Mouse (Mus musculus) stomach, embryonic 15.5 days (tissue): ENCODE measurements at regions not wholly inside any gene's neighbourhood (a gene's known extent, or its start where the extent isn't known, plus 50 kb on each side); places are given as distances from the start of the nearest gene placed in this dataset.

Source experiments
- ATAC-seq: fragments of 200-750 bp; cut with Nextera tagmentation; 2 replicates; pipeline ENCODE4 v1.8.0; 2017; ENCODE audit warnings: low read depth, moderate number of reproducible peaks, moderate TSS enrichment; ENCODE audit not compliant: insufficient read depth, low FRiP score
- H3K27ac ChIP-seq: fragments of 300-500 bp; sonication (generic); 2 replicates; pipeline ENCODE4 v1.5.1; 2015; ENCODE audit warnings: mild to moderate bottlenecking, inconsistent platforms
- H3K27me3 ChIP-seq: fragments of 300-500 bp; sonication (generic); replicated peaks from 2 replicates; pipeline ENCODE4 v1.6.1; 2015; ENCODE audit warnings: inconsistent platforms
- H3K36me3 ChIP-seq: fragments of 300-500 bp; sonication (generic); 2 replicates; pipeline ENCODE4 v1.6.1; 2015; ENCODE audit warnings: inconsistent platforms
- H3K4me1 ChIP-seq: fragments of 300-500 bp; sonication (generic); 2 replicates; pipeline ENCODE4 v1.6.1; 2015; ENCODE audit warnings: inconsistent platforms
- H3K4me2 ChIP-seq: fragments of 300-500 bp; sonication (generic); 2 replicates; pipeline ENCODE4 v1.6.1; 2015; ENCODE audit warnings: mild to moderate bottlenecking, inconsistent platforms
- H3K4me3 ChIP-seq: fragments of 300-500 bp; sonication (generic); replicated peaks from 2 replicates; pipeline ENCODE4 v1.5.1; 2015; ENCODE audit warnings: inconsistent platforms
- H3K9ac ChIP-seq: fragments of 300-500 bp; sonication (generic); 2 replicates; pipeline ENCODE4 v1.6.1; 2015; ENCODE audit warnings: inconsistent platforms
- H3K9me3 ChIP-seq: fragments of 300-500 bp; sonication (generic); 2 replicates; pipeline ENCODE4 v1.6.1; 2016; ENCODE audit warnings: inconsistent platforms
- WGBS: fragments of 180-500 bp; shearing (Covaris S2); methylation state at CpG from one replicate; pipeline ENCODE4 v1.1.7; 2015; 5-methylcytosine and 5-hydroxymethylcytosine counted together

- no peaks in the 10 kb centered on the region for H3K9me3 ChIP-seq
- H3K4me1 ChIP-seq, result no peaks in the 10 kb centered on the region
- H3K27me3 ChIP-seq, result no peaks in the 10 kb centered on the region
- 78% methylated on average over 8 of the region's 8 CpGs for WGBS
- ATAC-seq, result no peak
- no peak overlapping the region for H3K4me2 ChIP-seq
- H3K9ac ChIP-seq, result no peak overlapping the region
- no peak overlapping the region for H3K27ac ChIP-seq
- no peak overlapping the region for H3K4me3 ChIP-seq
- H3K36me3 ChIP-seq, result no peaks in the 10 kb centered on the region
Observed at GRCm38 (mm10) chr2:162714976-162715375, 54.0 kb upstream of the Ptprt start.

DNA sequence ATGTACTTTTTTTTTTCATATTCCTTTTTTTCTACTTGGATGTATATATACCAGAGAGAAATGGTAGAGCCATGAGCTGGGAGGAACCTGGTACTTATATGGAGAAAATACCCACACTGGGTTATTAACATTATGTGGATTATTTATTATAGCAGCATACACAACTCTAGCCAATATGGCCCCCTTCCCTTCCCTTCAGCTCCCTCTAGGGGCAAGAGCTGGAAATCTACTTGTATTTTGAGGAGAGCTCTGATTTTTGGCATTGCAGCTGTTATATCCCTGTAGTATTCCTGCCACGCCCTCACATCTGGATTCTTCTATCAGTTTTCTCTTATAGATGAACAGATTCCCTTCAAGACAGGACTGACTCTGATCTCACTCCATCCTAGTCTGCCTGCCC lies 52.0 kb upstream of the Ptprt start:
- H3K27ac ChIP-seq, result no peak overlapping the region
- no peaks in the 10 kb centered on the region for H3K36me3 ChIP-seq
- no peaks in the 10 kb centered on the region for H3K27me3 ChIP-seq
- no peaks in the 10 kb centered on the region for H3K9me3 ChIP-seq
- no peak for ATAC-seq
- H3K4me2 ChIP-seq, result no peak overlapping the region
- H3K4me1 ChIP-seq, result no peaks in the 10 kb centered on the region
- no peak overlapping the region for H3K4me3 ChIP-seq
- no peak overlapping the region for H3K9ac ChIP-seq
- WGBS, result 59% methylated on average over 1 of the region's 1 CpGs

- 81% methylated on average over 9 of the region's 9 CpGs for WGBS
- Histone ChIP-seq H3K9me3 (no peaks in the 10 kb centered on the region), H3K9ac (no peak overlapping the region), H3K27me3 (no peaks in the 10 kb centered on the region), H3K36me3 (no peaks in the 10 kb centered on the region), H3K4me3 (no peak overlapping the region), H3K4me2 (no peak overlapping the region), H3K27ac (no peak overlapping the region), H3K4me1 (no peaks in the 10 kb centered on the region)
- no peak for ATAC-seq
Observed at GRCm38 (mm10) chr2:162712394-162712793, 51.4 kb upstream of the Ptprt start.
